Mouse (Mus musculus): ENCODE data around the gene Ttc6.

DNA sequence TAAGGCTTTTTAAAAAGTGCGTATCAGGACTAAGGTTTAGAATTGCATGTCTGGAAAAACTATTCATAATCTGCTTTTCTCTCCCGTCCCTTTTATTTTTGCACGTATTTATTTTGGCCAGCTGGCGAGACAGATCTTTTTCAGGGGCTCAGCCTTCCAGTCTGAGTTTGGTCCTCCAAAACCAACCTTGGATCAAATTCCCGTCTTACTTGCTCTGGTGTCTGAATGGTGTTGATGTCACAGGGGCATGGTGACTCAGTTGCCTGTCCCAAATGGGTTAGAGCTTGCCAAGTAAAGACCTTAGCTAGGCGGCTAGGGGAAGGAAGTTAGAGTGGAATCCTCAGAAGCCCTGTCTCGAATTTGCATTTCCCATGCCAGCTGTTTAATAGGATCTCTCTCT, 200.8 kb downstream of the Ttc6 start:
- no peak for TF ChIP-seq GATA1 (IDR thresholded peaks at IDR 0.05; ENCODE audit: borderline replicate concordance, low read length)
- no peak for TF ChIP-seq FLI1 (IDR thresholded peaks at IDR 0.05; ENCODE audit: low read length)

Data from megakaryocyte, embryonic 14.5 days (primary cell).